Mouse (Mus musculus) hindbrain, embryonic 14.5 days (tissue): ENCODE results near the gene Ube2cbp. TPM values are rescaled to one million over a fixed set of nuclear protein-coding genes. Genes with fewer than 3 reads are reported as not detected.

Experiments used
- ATAC-seq: fragments of 200-750 bp; cut with Nextera tagmentation; 2 replicates; pipeline ENCODE4 v1.8.0; 2017; ENCODE audit warnings: moderate number of reproducible peaks, mild to moderate bottlenecking, moderate TSS enrichment, moderate library complexity; ENCODE audit not compliant: low FRiP score
- DNase-seq: peaks from one replicate; pipeline ENCODE4 v3.0.0-alpha.2; 2015; ENCODE audit warnings: low spot score
- H3K27ac ChIP-seq: fragments of 300-500 bp; sonication (generic); 2 replicates; pipeline ENCODE4 v1.5.1; 2014; ENCODE audit warnings: mild to moderate bottlenecking, moderate library complexity
- H3K27me3 ChIP-seq: fragments of 300-500 bp; sonication (generic); 2 replicates; pipeline ENCODE4 v1.6.1; 2014; ENCODE audit warnings: mild to moderate bottlenecking, low read length, mixed read lengths; ENCODE audit not compliant: control insufficient read depth, insufficient read depth
- H3K36me3 ChIP-seq: fragments of 300-500 bp; sonication (generic); replicated peaks from 2 replicates; pipeline ENCODE4 v1.6.1; 2014; ENCODE audit not compliant: control insufficient read depth, insufficient read depth
- H3K4me1 ChIP-seq: fragments of 300-500 bp; sonication (generic); replicated peaks from 2 replicates; pipeline ENCODE4 v1.6.1; 2014; ENCODE audit warnings: antibody characterized with exemption, low read length, mixed read lengths; ENCODE audit not compliant: control insufficient read depth, insufficient read depth
- H3K4me2 ChIP-seq: fragments of 300-500 bp; sonication (generic); replicated peaks from 2 replicates; pipeline ENCODE4 v1.6.1; 2014; ENCODE audit warnings: mild to moderate bottlenecking, moderate library complexity
- H3K4me3 ChIP-seq: fragments of 300-500 bp; sonication (generic); replicated peaks from 2 replicates; pipeline ENCODE4 v1.5.1; 2014; ENCODE audit warnings: mild to moderate bottlenecking, low read length
- H3K9ac ChIP-seq: fragments of 300-500 bp; sonication (generic); 2 replicates; pipeline ENCODE4 v1.6.1; 2014
- H3K9me3 ChIP-seq: fragments of 300-500 bp; sonication (generic); 2 replicates; pipeline ENCODE4 v1.6.1; 2016; ENCODE audit warnings: low read length; ENCODE audit not compliant: control insufficient read depth
- WGBS: fragments of 180-500 bp; shearing (Covaris S2); extraction: QIAGEN DNeasy Blood & Tissue Kit; methylation state at CpG from one replicate; pipeline ENCODE4 v1.1.7; 2014; 5-methylcytosine and 5-hydroxymethylcytosine counted together
- polyA plus RNA-seq: library from polyadenylated mRNA; unstranded; fragments of >200 nt; fragmentation: Nextera tagmentation; extraction: Ambion mirVana; gene quantifications from 2 replicates; pipeline ENCODE4 v1.2.1, GENCODE M21; 2014

Gene Ube2cbp
- polyA plus RNA-seq, 1 experiment from 2014 or later, result 7.4 TPM

DNA sequence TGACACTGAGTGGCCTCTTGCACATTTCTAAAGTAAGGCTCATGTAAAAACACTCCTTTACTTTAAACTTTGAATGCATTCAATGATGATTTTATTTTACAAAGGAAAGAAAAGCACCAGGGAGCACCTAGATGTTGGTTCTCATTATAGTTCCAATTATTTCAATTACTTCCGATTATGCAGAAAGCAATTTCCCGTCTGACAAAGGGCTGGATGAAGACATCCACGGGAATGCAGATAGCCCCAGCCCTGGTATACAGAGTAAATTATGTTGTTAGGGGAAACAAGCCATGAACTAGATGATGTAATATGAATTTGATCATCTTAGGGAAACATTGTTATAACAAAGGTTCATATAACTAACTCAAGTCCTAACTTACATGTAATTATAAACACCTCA, 113.3 kb downstream of the Ube2cbp start:
- ATAC-seq (no peak), DNase-seq (no peak)
- WGBS, result 54% methylated on average over 3 of the region's 3 CpGs
- Histone ChIP-seq H3K4me3 (no peak overlapping the region), H3K9me3 (no peaks in the 10 kb centered on the region), H3K9ac (no peak overlapping the region), H3K36me3 (no peaks in the 10 kb centered on the region), H3K27ac (no peak overlapping the region), H3K27me3 (no peaks in the 10 kb centered on the region), H3K4me1 (no peaks in the 10 kb centered on the region), H3K4me2 (no peak overlapping the region)

DNA sequence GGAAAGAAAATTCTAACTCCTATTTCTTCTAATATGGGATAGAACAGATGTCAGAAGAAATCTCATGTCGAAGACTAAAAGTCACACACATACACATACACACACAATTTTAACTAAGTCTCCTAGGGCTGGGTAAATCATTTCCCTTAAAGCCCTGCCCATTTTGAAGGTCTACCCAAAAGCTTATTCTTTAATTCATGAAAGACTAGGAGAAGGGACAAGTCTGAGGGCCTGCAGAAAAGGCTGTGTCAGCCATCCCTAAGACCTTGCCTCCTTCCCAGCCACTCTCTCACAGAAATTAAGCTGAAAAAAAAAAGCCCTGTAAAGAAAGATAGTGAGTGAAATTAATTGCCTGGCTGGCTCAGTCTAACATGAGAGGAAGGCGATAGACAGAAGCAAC, 128.0 kb downstream of the Ube2cbp start:
- 81% methylated on average over 2 of the region's 2 CpGs for WGBS
- Histone ChIP-seq H3K9me3 (no peaks in the 10 kb centered on the region), H3K4me1 (no peaks in the 10 kb centered on the region), H3K36me3 (no peaks in the 10 kb centered on the region), H3K9ac (no peak overlapping the region), H3K4me3 (no peak overlapping the region), H3K27ac (no peak overlapping the region), H3K27me3 (no peaks in the 10 kb centered on the region), H3K4me2 (no peak overlapping the region)
- ATAC-seq, result no peak
- no peak for DNase-seq

DNA sequence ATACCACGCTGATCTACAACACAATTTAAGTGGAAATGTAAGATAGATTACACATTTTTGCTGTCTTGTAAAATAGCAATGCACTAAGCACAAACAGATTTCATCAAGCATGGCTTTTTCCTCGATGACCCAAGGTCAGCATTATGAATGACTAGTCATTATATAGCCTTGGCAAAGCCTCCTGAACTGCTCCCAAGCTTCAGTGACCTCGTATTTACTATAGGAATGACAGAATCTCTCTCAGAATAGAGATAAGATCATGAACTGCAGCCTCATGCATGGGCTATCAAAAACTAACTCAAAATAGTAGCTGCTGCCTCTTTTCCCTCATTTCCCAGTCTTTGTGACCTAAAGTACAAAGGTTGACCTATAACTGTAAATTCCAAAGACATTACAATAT, 128.4 kb downstream of the Ube2cbp start:
- WGBS, result 65% methylated on average over 3 of the region's 3 CpGs
- DNase-seq, result no peak

DNA sequence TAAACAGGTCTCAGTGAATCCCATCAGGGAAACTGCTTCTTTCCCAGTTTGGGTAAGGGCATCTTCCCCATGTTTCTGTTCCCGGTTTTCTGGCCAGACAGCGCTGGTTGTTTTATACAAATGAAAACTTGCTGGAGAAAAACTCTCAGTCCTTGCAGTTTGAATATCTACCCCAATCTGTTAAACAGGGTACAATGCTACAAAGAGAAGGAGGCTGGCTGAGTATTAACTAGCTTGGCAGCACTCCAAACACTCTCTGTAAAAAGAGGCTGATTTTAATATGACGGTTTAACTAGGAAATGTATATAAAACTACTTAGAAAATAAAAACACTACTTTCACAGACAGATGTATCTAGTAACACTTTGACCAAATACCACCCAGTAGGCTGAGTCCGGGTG, 129.2 kb downstream of the Ube2cbp start:
- Histone ChIP-seq H3K36me3 (no peaks in the 10 kb centered on the region), H3K27me3 (no peaks in the 10 kb centered on the region), H3K27ac (no peak overlapping the region), H3K4me2 (no peak overlapping the region), H3K9ac (no peak overlapping the region), H3K9me3 (no peaks in the 10 kb centered on the region), H3K4me1 (no peaks in the 10 kb centered on the region), H3K4me3 (no peak overlapping the region)
- WGBS, result 80% methylated on average over 4 of the region's 4 CpGs
- no peak for ATAC-seq
- no peak for DNase-seq

More for the DNA sequence above, 128.4 kb downstream of the Ube2cbp start:
- Histone ChIP-seq H3K9ac (no peak overlapping the region), H3K9me3 (no peaks in the 10 kb centered on the region), H3K36me3 (no peaks in the 10 kb centered on the region), H3K4me1 (no peaks in the 10 kb centered on the region), H3K27ac (no peak overlapping the region), H3K4me2 (no peak overlapping the region), H3K27me3 (no peaks in the 10 kb centered on the region), H3K4me3 (no peak overlapping the region)
- no peak for ATAC-seq

DNA sequence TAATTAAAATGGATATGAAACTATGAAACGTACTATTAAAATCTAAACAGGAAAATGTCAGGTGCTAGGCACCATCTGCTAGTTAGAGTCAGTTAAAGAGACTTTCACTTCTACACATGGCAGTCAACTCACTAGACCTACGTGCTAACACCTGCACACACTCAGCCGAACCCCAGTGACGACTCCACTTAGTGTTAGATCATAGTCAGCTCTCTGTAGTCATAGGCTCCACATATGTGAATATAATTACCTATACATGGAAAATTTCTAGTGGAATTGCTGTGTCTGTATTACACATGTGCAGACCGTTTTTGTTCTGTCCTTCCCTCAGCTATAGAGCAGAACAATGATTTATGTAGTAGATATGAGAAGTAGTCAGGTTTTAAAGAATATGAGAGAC, 130.4 kb downstream of the Ube2cbp start:
- Histone ChIP-seq H3K4me2 (no peak overlapping the region), H3K27me3 (no peaks in the 10 kb centered on the region), H3K9me3 (no peaks in the 10 kb centered on the region), H3K27ac (no peak overlapping the region), H3K9ac (no peak overlapping the region), H3K36me3 (no peaks in the 10 kb centered on the region), H3K4me1 (no peaks in the 10 kb centered on the region), H3K4me3 (no peak overlapping the region)
- WGBS, result 92% methylated on average over 5 of the region's 5 CpGs
- DNase-seq (no peak), ATAC-seq (no peak)

DNA sequence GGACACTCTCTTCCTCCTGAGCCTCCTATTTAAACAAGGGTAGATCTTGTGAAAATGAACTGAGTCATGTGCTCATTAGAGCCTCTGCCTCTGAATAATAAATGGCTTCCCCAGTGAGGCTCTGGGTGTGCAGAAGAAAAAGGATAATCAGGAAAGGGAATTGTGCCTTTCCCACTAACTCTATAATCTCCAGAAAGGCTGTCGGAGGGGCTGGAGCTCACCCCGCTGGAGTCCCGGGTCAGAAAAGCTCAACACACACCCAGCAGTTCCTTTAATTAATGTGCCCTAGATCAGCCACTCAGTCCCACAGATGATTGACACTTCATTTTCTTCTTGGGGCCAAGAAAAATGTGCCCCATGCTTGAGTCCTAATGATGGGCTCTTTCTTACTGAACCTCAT, 134.2 kb downstream of the Ube2cbp start:
- Histone ChIP-seq H3K9ac (no peak overlapping the region), H3K4me1 (no peaks in the 10 kb centered on the region), H3K27me3 (no peaks in the 10 kb centered on the region), H3K4me3 (no peak overlapping the region), H3K9me3 (no peaks in the 10 kb centered on the region), H3K27ac (no peak overlapping the region), H3K36me3 (no peaks in the 10 kb centered on the region), H3K4me2 (no peak overlapping the region)
- ATAC-seq (no peak), DNase-seq (no peak)
- WGBS, result 59% methylated on average over 3 of the region's 3 CpGs

DNA sequence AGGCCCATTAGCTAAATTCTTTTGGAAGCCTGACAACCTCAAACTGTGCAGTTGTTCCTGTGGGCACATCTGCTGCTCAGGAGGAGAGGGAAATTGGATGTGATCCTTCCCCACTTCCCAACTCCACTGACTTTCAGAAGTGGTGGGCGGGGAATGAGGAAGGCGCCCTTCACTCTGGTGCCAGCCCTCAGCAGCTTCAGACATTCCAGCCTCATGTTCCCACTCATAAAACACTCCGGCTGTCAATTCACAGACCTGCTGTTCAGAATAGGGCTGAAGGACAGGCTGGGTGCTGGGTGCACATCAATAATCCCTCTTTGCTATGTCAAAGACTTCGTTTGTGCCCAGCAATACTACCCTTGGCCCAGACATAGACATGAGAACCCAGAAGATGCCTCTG, 136.5 kb downstream of the Ube2cbp start:
- DNase-seq (no peak), ATAC-seq (no peak)
- no peak overlapping the region for H3K4me3 ChIP-seq

DNA sequence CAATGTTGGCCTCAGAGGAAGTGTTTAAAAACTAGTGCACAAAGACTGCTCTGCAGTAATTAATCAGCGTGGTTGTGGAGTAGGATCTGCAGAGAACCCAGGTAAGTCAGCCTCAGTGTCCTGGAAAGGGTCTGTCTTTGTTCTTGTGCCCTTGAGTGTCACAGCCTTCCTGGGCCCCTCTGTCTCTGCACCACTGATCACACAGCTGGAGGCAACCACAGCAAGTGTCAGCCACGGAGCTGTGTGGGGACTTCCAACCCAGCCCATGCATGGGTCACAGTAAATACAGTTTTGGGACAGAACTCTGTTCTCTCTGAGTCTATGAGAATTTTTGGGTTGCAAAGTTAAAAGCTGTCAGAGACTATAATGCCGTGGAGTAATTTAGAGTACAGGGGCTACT, 137.4 kb downstream of the Ube2cbp start:
- Histone ChIP-seq H3K4me1 (no peaks in the 10 kb centered on the region), H3K9me3 (no peaks in the 10 kb centered on the region), H3K27me3 (no peaks in the 10 kb centered on the region), H3K9ac (no peak overlapping the region), H3K27ac (no peak overlapping the region), H3K4me3 (no peak overlapping the region), H3K36me3 (no peaks in the 10 kb centered on the region), H3K4me2 (no peak overlapping the region)
- ATAC-seq (no peak), DNase-seq (no peak)
- 67% methylated on average over 3 of the region's 3 CpGs for WGBS

More for the DNA sequence above, 136.5 kb downstream of the Ube2cbp start:
- Histone ChIP-seq H3K4me1 (no peaks in the 10 kb centered on the region), H3K4me2 (no peak overlapping the region), H3K27ac (no peak overlapping the region), H3K9me3 (no peaks in the 10 kb centered on the region), H3K36me3 (no peaks in the 10 kb centered on the region), H3K9ac (no peak overlapping the region), H3K27me3 (no peaks in the 10 kb centered on the region)
- 83% methylated on average over 4 of the region's 4 CpGs for WGBS

DNA sequence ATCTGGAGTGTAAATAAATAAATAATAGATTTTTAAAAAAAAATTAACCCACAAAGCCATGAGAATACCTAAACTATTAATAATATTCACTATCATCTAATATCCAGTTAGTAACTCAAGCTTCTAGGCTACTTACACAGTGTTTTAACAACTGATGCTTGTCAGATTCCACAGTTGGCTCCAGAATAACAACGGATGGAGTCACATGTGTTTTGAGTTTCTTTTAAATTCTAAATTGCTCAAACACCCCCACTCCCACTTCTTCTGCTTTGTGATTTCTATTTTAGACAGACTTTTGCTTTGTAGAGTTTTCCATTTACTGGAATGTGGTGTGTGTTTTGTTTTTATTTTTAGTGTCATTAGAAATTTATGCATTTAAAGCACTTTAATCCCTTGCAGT, 140.0 kb downstream of the Ube2cbp start:
- Histone ChIP-seq H3K4me2 (no peak overlapping the region), H3K36me3 (no peaks in the 10 kb centered on the region), H3K4me3 (no peak overlapping the region), H3K27me3 (no peaks in the 10 kb centered on the region), H3K4me1 (no peaks in the 10 kb centered on the region), H3K9me3 (no peaks in the 10 kb centered on the region), H3K9ac (no peak overlapping the region), H3K27ac (no peak overlapping the region)
- no peak for ATAC-seq
- no peak for DNase-seq
- WGBS, result 89% methylated on average over 1 of the region's 1 CpGs

DNA sequence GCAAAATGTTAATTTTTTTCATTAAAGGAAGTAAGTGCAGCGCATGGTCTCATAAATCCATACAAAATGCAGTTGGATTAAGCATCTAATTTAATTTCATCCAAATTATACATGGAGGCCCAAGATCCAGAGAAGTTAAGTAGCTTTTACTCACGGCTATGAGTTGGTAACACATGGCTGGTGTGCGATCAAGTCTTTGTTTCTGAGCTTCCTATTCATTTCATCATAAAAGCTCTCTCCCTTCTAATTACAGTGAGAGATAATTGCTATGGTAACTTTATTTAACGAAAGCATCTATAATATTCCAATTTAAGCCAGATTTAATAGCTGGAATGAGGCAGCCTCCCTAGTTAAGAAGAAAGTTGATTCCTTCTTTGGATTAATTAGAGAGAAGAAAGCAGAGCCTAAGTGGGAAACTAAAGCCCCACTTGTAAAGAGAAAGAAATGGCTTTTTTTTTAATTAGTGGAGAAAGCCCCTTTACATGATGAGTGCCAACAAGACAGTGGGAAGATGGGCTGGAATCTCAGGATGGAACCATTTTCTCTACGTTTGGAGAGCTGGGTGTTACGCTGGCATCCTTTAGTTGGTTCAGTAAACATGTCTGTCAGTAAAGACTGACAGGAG, 145.1 kb downstream of the Ube2cbp start:
- Histone ChIP-seq H3K9ac (no peak overlapping the region), H3K4me1 (no peaks in the 10 kb centered on the region), H3K4me2 (no peak overlapping the region), H3K27ac (no peak overlapping the region), H3K36me3 (no peaks in the 10 kb centered on the region), H3K27me3 (no peaks in the 10 kb centered on the region), H3K9me3 (no peaks in the 10 kb centered on the region), H3K4me3 (no peak overlapping the region)
- DNase-seq (no peak), ATAC-seq (no peak)
- WGBS, result 76% methylated on average over 6 of the region's 6 CpGs
